ENCODE assay signal across 16 mouse cellular contexts in genomic region chr6:85362610-85363009, GRCm38 (mm10).
"Had no signal": no experiment of that assay in that cellular context is flagged by ENCODE, and none has a peak within 500 bp of the region (broad histone marks: within the 10 kb centered on the region; RNA-seq: fewer than 3 reads in every experiment).

No protein-coding gene starts in this region.

- H3K27ac ChIP-seq: kidney, embryonic 15.5 days; left cerebral cortex, adult 2 months; liver, embryonic 13.5 days; midbrain, embryonic 12.5 days; midbrain, embryonic 15.5 days; neural tube, embryonic 12.5 days; neural tube, embryonic 15.5 days had no signal

- H3K36me3 ChIP-seq: kidney, embryonic 15.5 days; liver, embryonic 13.5 days; midbrain, embryonic 12.5 days; midbrain, embryonic 15.5 days; neural tube, embryonic 12.5 days had no signal

- H3K27me3 ChIP-seq: kidney, embryonic 15.5 days; midbrain, embryonic 12.5 days; midbrain, embryonic 15.5 days; neural tube, embryonic 12.5 days; neural tube, embryonic 15.5 days had no signal

- H3K4me2 ChIP-seq: kidney, embryonic 15.5 days; liver, embryonic 13.5 days; midbrain, embryonic 12.5 days; midbrain, embryonic 15.5 days; neural tube, embryonic 12.5 days; neural tube, embryonic 15.5 days had no signal

- DNase-seq: kidney, adult 8-10 months; kidney, postnatal 10 days; kidney, postnatal 36 days; layer of hippocampus, postnatal 36 days; liver, embryonic 13.5 days; lung, adult 2 months; lung, postnatal 14 days; lung, postnatal 4 days; thymus, adult 18-20 months; thymus, postnatal 36 days had no signal

- H3K4me3 ChIP-seq: kidney, embryonic 15.5 days; left cerebral cortex, adult 2 months; liver, embryonic 13.5 days; midbrain, embryonic 12.5 days; midbrain, embryonic 15.5 days; neural tube, embryonic 12.5 days; neural tube, embryonic 15.5 days had no signal

- H3K4me1 ChIP-seq: neural tube, embryonic 12.5 days had no signal

- H3K9ac ChIP-seq: kidney, embryonic 15.5 days; liver, embryonic 13.5 days; midbrain, embryonic 12.5 days; midbrain, embryonic 15.5 days; neural tube, embryonic 12.5 days; neural tube, embryonic 15.5 days had no signal

- H3K9me3 ChIP-seq: kidney, embryonic 15.5 days; liver, embryonic 13.5 days; midbrain, embryonic 12.5 days; midbrain, embryonic 15.5 days; neural tube, embryonic 12.5 days; neural tube, embryonic 15.5 days had no signal

- ATAC-seq: midbrain, embryonic 15.5 days had no signal
